Mouse (Mus musculus): ENCODE data around the gene Msi2. TPM values are rescaled to one million over a fixed set of nuclear protein-coding genes. Genes with fewer than 3 reads are reported as not detected.

The Msi2 gene
- total RNA-seq, 2 experiments from 2014 or later = 178 to 179 TPM

DNA sequence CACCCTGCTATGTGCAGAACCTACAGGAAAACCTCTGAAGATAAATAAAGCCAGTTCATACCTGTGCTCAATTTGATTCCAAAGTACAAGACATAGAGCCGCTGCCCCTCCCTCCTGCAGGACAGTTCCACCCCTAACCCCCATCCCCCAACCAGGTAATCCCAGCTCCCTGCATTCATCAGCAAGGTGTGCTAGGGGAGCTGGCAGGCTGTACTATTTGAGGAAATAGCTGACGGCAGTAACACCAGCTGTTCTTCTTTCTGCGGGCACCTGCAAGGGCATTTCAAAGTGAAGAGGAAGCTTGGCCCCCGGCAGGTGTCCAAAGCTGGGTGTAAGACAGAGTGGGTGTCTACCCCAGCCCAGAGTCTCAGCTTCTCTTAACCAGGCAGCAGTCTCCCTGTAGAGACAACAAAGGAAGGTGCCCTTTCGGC lies 314.1 kb downstream of the Msi2 start:
- DNase-seq = no peak
- intact Hi-C loops (cut with DNase I) = no loop called here

DNA sequence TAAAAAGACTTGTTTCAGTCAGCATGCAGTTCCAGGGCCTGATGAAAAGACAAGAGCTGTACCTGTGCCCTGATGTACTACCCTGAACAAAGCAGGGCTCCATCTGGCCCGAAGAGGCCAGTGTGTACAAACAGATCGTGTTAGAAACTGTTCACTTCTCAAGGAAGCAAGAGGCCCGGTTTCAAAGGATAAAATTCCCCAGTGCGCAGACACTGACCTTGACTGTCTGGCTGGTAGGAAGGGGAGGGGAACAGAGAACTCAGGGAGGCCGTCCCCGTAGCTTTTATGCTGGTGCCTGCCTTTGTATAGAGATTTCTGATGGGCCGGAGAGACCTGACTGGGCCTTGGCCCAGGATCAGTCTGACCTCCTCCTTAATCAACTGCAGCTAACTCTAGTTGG lies 316.0 kb downstream of the Msi2 start:
- DNase-seq = no peak
- intact Hi-C loops (cut with DNase I) = no loop called here

DNA sequence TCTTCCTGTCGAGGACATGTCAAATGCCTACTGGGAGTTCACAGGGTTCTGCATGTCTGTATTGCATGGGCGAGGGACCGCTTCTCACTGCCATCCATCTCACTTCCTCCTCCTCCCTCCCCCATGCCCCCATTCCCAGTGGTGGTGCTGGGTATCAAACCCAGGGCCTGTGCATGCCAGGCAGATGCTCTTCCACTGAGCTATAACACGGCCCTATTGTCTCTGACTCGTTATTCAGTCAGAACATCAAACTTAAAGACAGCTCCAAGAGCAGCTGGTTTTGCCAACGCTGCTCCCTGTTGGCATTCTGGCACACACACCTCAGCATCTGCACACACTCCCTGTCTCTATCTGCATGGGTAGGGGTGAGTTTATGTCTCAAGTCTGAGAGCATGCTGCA lies 317.0 kb downstream of the Msi2 start:
- no peak for DNase-seq
- intact Hi-C loops (cut with DNase I) = no loop called here

DNA sequence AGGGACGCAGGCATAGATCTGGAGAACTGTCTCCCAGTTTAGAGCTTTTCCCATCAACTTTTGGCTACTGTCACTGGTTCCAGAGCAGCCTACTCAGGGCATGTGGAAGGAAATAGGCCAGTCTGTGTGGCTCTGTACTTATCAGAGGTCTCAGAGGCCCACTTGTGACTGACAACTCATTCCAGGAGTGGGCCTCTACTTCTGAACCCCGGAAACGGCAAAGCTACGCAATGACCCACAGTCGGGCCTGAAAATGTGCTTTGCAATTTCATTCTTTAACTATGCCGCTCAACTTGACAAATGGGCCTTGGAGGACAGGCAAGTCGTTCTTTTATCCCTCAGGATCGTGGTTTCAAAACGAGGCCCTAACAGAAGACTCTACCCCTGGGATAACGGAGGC lies 317.4 kb downstream of the Msi2 start:
- no peak for DNase-seq

DNA sequence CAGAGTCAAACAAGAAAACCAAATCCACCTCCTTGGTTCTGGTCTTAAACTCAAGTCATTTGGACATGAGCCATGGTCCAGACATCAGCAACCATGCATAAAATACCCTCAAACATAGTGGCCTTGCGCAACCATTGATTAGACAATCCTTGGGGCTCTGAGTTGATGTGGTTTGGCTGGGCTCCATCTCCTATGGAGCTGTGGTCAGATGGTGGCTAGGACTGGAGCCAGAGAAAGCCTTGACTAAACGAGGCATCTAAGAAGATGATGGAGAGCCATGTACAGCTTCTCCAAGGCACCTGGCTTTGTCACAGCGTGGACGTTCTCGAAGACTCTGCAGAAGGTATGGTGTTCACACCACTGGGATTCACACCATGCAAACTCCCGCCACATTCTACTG lies 318.1 kb downstream of the Msi2 start:
- DNase-seq = no peak
- intact Hi-C loops (cut with DNase I) = no loop called here

More for the DNA sequence above, 317.4 kb downstream of the Msi2 start:
- intact Hi-C loops (cut with DNase I) = no loop called here

DNA sequence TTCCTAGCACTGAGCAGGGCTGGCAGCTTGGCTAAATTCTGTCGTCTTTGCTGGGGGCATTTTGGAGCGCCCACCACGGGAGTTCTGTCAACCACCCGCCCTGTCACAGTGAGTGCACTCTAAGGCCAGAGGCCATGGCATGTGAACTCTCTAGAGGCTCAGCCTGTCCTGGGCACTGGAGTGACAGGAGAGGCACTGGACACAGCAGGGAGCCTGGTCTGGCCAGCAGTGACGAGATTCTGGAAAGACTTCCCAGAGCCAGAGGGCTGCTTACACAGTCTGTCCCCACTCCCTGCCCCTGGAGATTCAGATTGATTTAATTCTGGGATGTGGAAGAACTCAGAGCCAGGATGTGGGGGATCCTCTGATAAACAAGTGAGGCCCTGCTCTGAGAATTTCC lies 318.9 kb downstream of the Msi2 start:
- intact Hi-C loops (cut with DNase I) = no loop called here
- no peak for DNase-seq

DNA sequence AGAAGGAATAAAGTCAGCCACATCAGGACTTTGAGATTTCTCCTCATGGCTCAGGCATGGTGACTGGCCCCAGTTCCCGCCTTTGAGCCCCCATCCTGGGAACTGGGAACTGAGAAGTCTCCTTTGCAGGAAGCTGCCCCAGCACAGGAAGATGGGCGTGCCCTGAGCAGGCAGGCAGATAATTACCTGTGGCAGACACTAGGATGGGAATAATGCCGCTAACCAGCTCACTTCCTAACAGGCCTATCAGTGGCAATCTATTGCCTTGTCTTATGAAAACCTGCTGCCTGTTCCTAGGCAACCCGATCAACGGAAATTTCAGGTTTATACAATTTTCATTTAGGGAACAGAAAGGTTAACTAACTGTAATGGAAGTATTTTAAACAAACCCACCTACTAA lies 319.3 kb downstream of the Msi2 start:
- no peak for DNase-seq
- intact Hi-C loops (cut with DNase I) = no loop called here

DNA sequence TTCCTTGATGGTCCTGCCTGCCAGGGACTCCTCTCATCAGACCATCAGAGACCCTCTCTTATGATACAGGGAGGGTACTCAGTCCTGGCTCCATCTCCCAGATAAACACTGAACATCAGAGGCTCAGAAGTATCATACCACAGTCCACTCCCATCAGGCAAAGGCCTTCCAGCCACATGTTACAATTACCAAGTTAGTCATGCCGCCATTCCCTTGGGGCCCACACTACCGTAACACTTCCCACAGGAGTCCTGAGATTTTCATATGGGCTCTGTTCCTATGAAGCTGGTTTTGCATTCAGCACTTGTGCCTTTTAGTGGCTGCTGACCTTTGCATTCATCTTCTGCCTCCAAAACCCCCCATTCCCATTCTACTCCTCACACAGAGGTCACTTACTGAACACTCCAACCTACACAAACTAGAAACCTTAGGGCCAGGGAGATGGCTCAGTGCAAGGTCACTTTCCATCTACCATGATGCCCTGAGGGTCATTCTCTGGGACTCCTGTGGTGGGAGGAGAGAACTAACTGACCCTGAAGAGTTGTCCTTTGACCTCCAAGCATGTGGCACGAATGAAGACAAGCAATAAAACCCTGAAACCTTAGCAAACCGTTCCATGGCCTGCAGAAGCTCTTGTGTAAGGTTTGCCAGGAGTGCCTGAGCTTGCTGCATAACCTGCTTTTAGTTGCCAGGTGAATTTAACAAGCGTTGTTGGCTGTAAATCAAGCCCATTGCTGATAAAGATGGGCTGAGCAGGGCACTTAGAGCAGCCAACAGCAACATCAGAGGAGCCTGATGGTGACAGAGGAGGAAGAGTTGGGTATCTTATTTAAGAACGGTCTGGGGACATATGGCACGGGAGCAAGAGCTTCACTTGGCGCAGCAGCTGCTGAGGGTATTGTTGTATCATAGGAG lies 323.0 kb downstream of the Msi2 start:
- intact Hi-C loops (cut with DNase I) = no loop called here
- DNase-seq = no peak

DNA sequence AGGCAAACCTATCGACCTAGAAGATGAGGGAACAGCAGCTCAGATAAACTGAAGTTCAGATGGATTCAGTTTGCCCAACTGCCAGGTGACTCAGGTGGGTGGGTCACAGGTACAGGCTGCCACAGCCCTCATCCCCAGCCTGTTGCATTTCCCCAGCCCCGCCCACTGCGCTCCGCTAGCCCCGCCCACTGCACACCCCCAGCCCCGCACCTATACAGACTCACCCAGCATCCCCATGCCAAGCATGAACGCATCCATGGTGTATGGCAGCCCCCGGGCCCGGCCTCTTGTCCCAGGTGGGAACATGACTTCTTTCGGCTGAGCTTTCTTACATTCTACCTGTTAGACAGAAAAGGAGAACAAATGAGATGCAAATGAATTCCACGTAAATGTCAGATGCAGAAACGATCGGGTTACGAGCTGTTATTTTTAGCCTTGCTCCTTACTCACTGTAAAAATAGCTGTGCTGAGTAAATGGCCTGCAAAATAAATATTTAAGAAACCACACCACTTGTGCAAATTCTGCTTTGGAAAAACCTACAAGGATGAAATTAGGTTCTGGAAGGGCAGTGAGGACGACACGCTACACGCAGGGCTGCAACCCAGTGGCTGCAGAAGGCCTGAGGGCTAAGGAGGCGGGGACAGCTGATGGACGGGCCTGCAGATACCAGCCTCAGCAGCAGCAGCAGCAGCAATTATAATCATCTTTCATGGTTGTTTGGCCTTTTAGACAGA lies 323.8 kb downstream of the Msi2 start:
- DNase-seq = no peak
- intact Hi-C loops (cut with DNase I) = no loop called here

DNA sequence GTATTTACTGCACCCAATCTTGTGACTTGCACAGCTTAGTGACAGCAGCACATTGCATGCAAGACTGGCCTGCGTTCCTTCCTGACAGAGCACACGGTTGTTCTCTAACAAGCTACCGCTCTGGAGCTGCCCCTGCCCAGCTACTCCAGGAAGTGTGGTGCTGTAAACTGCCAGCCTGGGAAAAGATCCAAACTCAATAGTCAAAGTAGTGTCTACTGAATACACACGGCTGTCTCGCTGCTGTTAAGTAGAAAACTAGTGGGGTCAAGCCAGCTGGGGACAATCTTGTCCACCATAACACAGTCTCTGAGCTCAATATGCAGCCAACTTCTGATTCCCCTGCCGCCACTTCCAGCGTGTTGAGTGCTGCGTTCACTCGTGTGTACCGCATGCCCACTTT lies 325.6 kb downstream of the Msi2 start:
- intact Hi-C loops (cut with DNase I) = no loop called here
- DNase-seq = no peak

DNA sequence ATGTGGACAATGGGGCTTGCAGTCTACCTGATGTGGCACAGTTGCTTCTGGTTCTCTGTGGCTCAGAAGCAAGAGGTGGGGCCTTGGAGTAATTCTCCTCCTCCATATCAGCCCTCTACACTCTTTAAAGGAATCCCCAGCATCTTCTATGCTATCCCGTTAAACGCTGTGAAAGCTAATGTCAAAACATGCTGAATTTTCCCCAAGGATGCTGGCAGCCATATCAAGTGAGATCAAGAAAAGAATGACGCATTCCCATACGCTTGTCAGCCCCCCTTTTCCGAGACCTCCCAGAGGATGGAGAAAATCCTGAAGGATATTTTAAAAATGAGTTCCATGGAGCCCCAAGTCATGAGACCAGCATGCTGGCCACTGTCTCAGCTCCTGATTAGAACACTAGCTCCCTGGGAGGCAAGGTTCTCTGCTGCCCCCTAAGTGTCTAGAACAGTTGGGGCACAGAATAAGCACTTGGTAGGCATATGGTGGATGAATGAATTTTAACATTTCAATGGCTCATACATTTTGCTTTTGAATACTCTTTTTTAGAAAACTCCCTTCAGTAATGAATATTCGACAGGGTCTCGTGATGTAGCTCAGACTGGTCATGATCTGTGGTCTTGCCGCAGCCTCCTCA lies 327.0 kb downstream of the Msi2 start:
- intact Hi-C loops (cut with DNase I) = no loop called here

DNA sequence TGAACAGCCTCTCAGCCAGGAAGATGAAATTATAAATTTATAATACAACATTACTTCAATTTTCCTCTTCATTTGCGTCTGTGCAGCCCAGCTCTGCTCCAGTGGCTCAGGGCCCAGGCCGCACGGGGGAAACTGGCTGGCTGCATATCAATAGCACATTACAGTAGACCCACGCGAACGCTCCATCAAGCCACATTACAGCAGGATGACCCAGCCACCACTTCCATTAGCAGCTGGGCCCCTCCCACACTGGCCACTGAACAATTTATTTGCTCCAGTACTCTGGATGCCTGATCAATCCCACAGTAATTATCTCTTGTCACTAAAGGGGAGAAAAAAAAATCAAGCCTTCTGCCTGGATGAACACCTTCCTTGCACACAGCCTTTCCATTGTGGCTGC lies 328.8 kb downstream of the Msi2 start:
- no peak for DNase-seq
- intact Hi-C loops (cut with DNase I) = no loop called here

More for the DNA sequence above, 327.0 kb downstream of the Msi2 start:
- DNase-seq = no peak

DNA sequence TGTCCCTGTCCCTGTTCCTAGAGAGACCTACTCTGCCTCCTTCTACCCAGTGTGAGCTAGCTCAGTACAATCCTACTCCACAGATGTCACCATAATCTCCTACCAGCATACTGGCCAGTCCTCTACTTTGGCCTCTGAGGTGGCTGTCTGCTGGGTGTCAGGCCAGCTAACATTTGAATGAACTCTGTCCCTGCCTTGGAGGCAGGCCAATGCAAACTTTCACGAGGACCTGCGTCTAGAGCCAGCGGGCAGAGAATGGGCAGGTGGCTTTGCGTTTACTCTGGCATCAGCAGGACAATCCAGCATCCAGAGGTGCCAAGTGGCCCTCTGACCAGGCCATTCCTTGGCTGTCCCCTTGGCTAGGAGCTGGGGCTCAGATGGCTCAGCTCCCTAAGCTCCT lies 331.4 kb downstream of the Msi2 start:
- intact Hi-C loops (cut with DNase I) = no loop called here

DNA sequence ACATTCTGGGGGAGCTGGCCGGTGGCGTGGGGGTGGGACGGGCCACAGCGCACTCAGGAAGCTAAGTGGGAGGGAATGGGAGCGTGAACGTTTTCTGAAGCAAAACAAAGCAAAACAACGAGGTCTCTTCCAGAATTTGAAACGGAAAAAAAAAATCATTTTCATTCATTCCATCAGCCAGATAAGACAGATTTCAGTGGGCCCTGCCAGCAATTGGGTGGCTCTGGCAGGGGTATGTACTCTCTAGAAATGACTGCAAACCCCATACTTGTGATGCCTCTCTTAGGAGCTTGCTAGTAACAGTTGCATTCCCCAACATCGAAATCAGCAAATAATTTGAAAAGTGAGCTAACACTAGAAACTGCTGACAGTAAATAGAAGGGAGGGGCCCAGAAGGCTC lies 335.9 kb downstream of the Msi2 start:
- intact Hi-C loops (cut with DNase I) = loop anchor here (5.0 kb wide), 1 partner anchor 80 kb away; no protein-coding TSS in a partner anchor

More for the DNA sequence above, 331.4 kb downstream of the Msi2 start:
- peak in 1 of 2 experiments; percentile 25 for DNase-seq

DNA sequence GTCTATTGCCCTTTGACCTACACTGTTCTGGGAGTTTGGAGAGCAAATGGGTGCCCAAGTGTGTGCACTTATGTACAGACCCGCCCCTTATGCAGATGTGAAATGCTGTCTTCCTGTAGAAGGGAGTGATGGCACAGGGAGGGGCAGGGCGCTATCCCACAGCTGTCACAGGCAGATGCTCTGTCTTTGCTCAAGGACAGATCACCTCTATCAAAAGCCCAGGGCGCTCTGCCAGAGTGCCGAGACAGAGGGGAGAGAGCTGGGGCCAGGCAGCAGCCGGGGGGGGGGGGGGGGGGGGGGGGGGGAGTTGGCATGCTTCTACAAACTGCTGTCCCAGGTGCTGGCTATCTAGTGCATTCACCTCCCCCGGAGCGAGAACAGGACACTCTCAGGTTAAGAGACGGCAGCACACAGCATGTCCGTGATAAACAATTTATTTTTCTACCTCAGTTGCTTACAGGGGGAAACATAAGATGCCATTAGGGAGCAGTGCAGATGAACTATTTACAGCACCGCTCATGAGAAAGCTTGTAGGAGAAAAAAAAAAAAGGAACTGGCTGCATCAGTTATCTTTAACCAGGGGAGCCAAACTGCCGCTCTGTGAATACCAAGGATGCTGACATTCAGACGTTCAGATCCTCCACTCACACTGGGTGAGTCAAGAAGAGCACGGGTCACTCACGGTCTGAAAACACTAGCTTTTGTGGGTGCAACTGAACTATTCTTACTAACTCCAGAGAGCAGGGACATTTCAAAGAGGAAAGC lies 337.0 kb downstream of the Msi2 start:
- intact Hi-C loops (cut with DNase I) = loop anchor here (5.0 kb wide), 1 partner anchor 79 kb away; no protein-coding TSS in a partner anchor
- DNase-seq = no peak

More for the DNA sequence above, 335.9 kb downstream of the Msi2 start:
- no peak for DNase-seq

DNA sequence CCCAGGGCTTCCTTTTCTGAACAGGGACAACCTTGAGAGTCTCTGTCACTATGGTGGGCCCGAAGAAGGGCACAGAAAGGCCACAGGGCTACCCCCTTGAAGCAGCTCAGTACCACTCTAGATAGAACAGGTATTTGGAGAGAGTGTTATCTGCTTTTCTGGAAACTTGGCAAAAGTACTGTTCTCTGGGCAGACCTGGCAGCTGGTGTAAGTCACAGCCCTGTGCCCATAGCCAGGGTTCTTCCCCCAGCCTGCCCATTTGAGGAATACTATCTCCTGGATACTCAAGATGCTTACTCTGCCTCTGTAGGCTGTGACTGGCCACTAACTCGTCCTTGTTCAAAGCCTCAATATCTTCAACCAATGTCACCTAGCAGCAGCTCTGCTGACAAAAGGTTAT lies 338.7 kb downstream of the Msi2 start:
- intact Hi-C loops (cut with DNase I) = loop anchor here (5.0 kb wide), 1 partner anchor 77 kb away; no protein-coding TSS in a partner anchor
- no peak for DNase-seq

DNA sequence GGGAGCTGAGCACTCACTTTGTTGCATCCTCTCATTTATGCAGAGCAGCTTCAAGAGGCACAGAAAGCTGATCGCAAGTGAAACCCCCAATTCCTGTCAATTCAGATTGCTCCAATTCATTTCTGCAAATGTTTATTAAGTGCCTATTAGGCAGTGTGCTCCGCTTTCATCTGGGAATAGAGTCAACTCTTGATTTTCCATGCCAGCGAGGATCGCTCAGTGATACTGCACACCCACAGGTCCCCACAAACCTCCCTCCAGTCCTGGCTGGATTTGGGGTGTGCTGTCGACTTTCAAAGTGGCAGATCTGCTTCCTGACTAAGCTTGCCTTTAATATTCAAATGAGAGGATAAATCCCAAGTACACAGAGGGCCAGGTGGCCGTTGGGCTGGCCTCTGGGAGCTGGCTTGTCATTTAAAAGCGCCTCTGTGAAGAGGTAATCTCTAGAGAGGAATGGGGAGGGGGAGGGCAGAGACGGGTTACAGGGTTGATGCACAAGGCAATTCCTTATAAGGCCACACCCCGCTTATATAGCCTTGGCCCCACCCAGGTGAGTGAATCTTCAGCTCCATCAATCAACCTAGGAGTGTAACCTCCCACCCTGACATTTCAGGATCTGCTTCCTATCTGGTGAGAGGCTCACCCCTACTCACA lies 339.5 kb downstream of the Msi2 start:
- DNase-seq = no peak

DNA sequence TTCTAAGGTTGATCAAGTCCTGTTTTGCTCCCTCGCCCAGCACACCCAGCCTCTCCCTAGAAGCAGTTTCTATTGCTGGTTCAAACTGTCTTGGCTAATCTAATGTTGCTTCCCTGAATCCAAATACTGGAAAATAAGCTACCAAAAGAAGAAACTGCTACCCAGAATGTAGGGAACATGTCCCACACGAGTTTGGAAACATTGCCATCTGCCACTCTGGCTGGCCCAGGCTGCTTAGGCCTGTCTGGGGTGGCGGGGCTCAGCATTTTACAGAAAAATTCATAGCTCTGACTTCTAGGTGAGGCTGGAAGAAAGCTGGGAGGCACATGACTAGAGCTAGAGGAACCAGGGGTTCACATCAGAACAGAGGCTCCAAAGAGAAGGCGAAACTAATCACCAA lies 345.7 kb downstream of the Msi2 start:
- no peak for DNase-seq
- intact Hi-C loops (cut with DNase I) = no loop called here

More for the DNA sequence above, 339.5 kb downstream of the Msi2 start:
- intact Hi-C loops (cut with DNase I) = no loop called here

DNA sequence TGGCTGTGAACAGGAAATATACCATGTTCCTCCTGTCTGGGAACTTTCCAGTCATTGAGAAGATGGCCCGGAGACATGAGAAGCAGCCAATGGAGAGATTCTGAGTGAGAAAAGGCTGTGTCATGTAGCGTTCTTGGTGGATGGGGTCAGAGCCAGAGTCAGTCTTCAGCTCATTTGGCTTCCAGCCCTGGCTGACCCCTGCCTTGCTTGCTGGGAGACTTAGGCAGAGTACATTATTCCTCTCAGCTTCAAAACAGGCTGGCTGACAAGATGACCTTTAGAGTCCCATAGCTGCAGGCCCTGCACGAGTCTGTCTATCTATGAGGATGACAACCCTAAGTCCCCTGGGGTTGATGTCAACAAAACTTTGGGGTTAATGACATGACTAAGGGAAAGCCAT lies 348.4 kb downstream of the Msi2 start:
- no peak for DNase-seq

DNA sequence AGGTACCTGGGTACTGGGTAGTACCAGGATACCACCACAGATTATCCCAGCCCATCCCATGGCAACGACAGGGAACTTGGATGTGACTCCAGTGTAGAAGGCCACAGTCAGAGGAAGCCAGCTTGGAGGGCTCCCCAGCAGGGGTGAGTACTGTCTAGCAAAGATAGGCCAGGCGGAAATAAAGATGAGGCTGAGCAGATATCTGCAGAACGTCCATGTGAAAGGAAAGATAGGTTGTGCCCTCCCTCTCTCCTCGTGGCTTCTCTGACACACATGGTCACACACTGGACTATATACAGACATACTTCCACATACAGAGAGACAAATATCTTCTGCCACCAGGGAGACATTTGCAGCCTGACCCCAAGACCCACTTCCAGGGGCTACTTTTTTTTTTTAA lies 350.8 kb downstream of the Msi2 start:
- intact Hi-C loops (cut with DNase I) = no loop called here
- DNase-seq = no peak

More for the DNA sequence above, 348.4 kb downstream of the Msi2 start:
- intact Hi-C loops (cut with DNase I) = no loop called here
